Mouse (Mus musculus) embryonic facial prominence, embryonic 11.5 days (tissue): ENCODE measurements around the gene Rab8b. TPM values are rescaled to one million over a fixed set of nuclear protein-coding genes. Genes with fewer than 3 reads are reported as not detected.
"Not testable (repeated sequence)": the region's sequence is repeated elsewhere in the genome, so short reads cannot be mapped to it uniquely, and the experiment has no call there.

Experiments
- ATAC-seq: fragments of 200-750 bp; cut with Nextera tagmentation; replicated peaks from 2 replicates; pipeline ENCODE4 v1.8.0; 2017; ENCODE audit warnings: low read depth; ENCODE audit not compliant: insufficient number of reproducible peaks, low FRiP score, low TSS enrichment
- DNase-seq: peaks from one replicate; pipeline ENCODE4 v3.0.0-alpha.2; 2015; ENCODE audit warnings: low spot score
- H3K27ac ChIP-seq: fragments of 300-500 bp; sonication (generic); replicated peaks from 2 replicates; pipeline ENCODE4 v1.5.1; 2014; ENCODE audit warnings: mild to moderate bottlenecking, low read depth, low read length, control low read depth
- H3K27me3 ChIP-seq: fragments of 300-500 bp; sonication (generic); 2 replicates; pipeline ENCODE4 v1.6.1; 2014; ENCODE audit warnings: mild to moderate bottlenecking, low read length, moderate library complexity, mixed read lengths; ENCODE audit not compliant: control insufficient read depth, insufficient read depth
- H3K36me3 ChIP-seq: fragments of 300-500 bp; sonication (generic); replicated peaks from 2 replicates; pipeline ENCODE4 v1.6.1; 2014; ENCODE audit warnings: low read depth, mild to moderate bottlenecking, low read length, moderate library complexity, mixed read lengths; ENCODE audit not compliant: control insufficient read depth, insufficient read depth
- H3K4me1 ChIP-seq: fragments of 300-500 bp; sonication (generic); 2 replicates; pipeline ENCODE4 v1.6.1; 2014; ENCODE audit warnings: low read length, mixed read lengths; ENCODE audit not compliant: control insufficient read depth, insufficient read depth
- H3K4me2 ChIP-seq: fragments of 300-500 bp; sonication (generic); 2 replicates; pipeline ENCODE4 v1.6.1; 2014; ENCODE audit warnings: low read depth, mild to moderate bottlenecking, control low read depth, low read length, moderate library complexity
- H3K4me3 ChIP-seq: fragments of 300-500 bp; sonication (generic); 2 replicates; pipeline ENCODE4 v1.5.1; 2014; ENCODE audit warnings: low read depth, low read length, control low read depth
- H3K9ac ChIP-seq: fragments of 300-500 bp; sonication (generic); replicated peaks from 2 replicates; pipeline ENCODE4 v1.6.1; 2014; ENCODE audit warnings: mild to moderate bottlenecking, control low read depth, low read length
- H3K9me3 ChIP-seq: fragments of 300-500 bp; sonication (generic); replicated peaks from 2 replicates; pipeline ENCODE4 v1.6.1; 2016; ENCODE audit warnings: mild to moderate bottlenecking, low read length, inconsistent platforms, mixed read lengths; ENCODE audit not compliant: control insufficient read depth
- WGBS: fragments of 180-500 bp; shearing (Covaris S2); extraction: QIAGEN DNeasy Blood & Tissue Kit; methylation state at CpG from one replicate; pipeline ENCODE4 v1.1.7; 2014; 5-methylcytosine and 5-hydroxymethylcytosine counted together
- polyA plus RNA-seq: library from polyadenylated mRNA; unstranded; fragments of >200 nt; fragmentation: Nextera tagmentation; extraction: Ambion mirVana; gene quantifications from 2 replicates; pipeline ENCODE4 v1.2.1, GENCODE M21; 2014

Rab8b gene
- polyA plus RNA-seq, 1 experiment from 2014 or later = 18.8 TPM

DNA sequence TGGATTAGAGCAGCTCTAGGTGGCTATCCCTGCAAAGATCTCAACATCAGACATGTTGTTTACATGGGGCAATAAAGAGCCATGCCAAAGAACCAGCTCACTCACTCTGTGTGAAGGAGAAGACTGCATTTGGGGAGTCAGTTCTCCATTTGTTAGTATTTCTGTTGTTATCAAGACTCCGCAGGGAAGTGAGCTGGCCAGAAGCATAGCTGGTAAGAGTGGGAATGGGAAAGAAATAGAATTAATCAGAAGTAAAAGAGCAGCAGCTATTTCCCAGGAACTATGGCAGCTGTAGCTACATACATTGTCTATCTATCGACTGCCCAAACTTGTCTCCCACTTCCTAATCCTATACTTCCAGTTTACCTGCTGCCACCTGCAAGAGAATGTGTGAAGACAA is 38.7 kb downstream of the Rab8b start:
- Histone ChIP-seq H3K4me1 (peaks cover 4% of the 10 kb centered on the region; the same call in 1 of the 2 replicates), H3K4me2 (no peak overlapping the region), H3K4me3 (no peak overlapping the region), H3K27me3 (no peaks in the 10 kb centered on the region), H3K9ac (no peak overlapping the region), H3K36me3 (no peaks in the 10 kb centered on the region), H3K27ac (no peak overlapping the region), H3K9me3 (no peaks in the 10 kb centered on the region)
- WGBS = 95% methylated on average over 2 of the region's 2 CpGs
- ATAC-seq (no peak), DNase-seq (no peak)

DNA sequence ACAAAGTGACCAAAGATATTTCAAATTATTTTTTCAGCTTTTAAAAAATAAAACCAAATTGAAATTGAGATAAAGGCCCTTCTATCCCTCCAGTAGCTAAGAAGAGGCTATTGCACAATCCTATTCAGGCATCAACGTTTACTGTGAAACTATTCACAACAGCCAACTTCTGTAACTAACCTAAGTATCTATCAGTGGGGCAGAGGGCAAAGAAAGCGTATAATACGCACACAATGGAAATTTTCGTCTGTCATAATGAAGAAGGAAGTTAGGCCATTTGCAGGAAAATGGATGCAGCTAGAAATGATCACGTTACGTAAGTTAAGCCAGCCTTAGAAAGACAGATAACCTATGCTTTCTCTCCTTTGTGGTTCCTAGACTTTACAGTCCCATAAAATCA is 40.0 kb downstream of the Rab8b start:
- DNase-seq (no peak), ATAC-seq (no peak)
- peaks cover 4% of the 10 kb centered on the region; the same call in 1 of the 2 replicates for H3K4me1 ChIP-seq
- H3K4me3 ChIP-seq = no peak overlapping the region
- H3K27ac ChIP-seq = no peak overlapping the region
- no peaks in the 10 kb centered on the region for H3K36me3 ChIP-seq
- H3K4me2 ChIP-seq = no peak overlapping the region
- 83% methylated on average over 6 of the region's 6 CpGs for WGBS
- H3K27me3 ChIP-seq = no peaks in the 10 kb centered on the region
- H3K9me3 ChIP-seq = no peaks in the 10 kb centered on the region
- no peak overlapping the region for H3K9ac ChIP-seq

DNA sequence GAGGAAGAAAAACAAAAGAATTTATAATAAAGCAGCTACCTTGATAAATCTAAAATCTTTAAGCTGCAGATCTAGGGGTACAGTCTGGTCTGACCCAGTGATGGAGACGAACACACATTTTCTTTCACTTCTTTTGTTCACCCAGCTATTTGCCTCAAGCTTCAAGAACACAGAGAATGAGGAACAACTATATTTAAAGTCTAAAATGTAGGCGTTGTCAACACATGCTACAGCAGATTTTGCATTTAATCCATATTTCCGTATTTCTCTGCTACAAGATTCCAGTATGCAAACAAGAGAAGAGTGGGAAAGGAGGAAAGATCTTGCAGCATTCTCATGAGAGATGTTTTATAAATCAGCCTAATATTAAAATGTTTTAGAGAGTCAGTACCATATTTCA is 40.6 kb downstream of the Rab8b start:
- H3K4me1 ChIP-seq = peaks cover 4% of the 10 kb centered on the region; the same call in 1 of the 2 replicates
- H3K27me3 ChIP-seq = no peaks in the 10 kb centered on the region
- DNase-seq = no peak
- WGBS = 92% methylated on average over 3 of the region's 3 CpGs
- no peaks in the 10 kb centered on the region for H3K36me3 ChIP-seq
- H3K27ac ChIP-seq = no peak overlapping the region
- no peak overlapping the region for H3K4me2 ChIP-seq
- no peak overlapping the region for H3K9ac ChIP-seq
- no peak overlapping the region for H3K4me3 ChIP-seq
- ATAC-seq = no peak
- H3K9me3 ChIP-seq = no peaks in the 10 kb centered on the region

DNA sequence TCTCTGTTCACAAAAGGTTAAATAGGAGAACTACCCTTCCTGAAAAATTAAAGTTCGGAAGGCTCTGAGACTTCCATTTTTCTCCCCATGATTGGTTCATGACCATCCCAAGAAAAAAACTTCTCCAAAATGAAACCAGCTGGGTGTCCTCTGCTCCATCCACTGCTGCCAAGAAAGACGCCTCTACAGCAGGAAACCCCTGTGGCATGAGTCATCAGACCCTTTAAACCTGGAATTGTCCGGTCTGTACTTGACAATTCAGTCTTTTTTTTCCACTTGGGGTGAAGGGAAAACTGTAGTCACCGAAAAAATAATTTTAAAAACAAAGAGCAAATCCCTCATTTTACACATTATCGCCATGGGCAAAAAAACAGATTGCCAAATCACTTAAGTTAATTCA is 42.9 kb downstream of the Rab8b start:
- Histone ChIP-seq H3K9ac (no peak overlapping the region), H3K9me3 (no peaks in the 10 kb centered on the region), H3K4me3 (no peak overlapping the region), H3K27ac (no peak overlapping the region), H3K36me3 (no peaks in the 10 kb centered on the region), H3K4me2 (no peak overlapping the region), H3K4me1 (no peaks in the 10 kb centered on the region), H3K27me3 (no peaks in the 10 kb centered on the region)
- ATAC-seq = no peak
- no peak for DNase-seq
- WGBS = 76% methylated on average over 5 of the region's 5 CpGs

DNA sequence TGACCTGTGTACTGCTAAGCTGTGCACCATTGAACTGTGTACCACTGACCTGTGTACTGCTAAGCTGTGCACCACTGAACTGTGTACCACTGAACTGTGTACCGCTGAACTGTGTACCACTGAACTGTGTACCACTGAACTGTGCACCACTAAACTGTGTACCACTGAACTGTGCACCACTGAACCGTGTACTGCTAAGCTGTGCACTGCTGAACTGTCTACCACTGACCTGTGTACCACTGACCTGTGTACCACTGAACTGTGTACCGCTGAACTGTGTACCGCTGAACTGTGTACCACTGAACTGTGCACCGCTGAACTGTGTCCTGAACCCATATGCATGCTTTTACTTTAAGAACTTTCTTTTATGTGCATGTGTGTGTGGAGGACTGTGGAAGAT is 45.2 kb downstream of the Rab8b start:
- WGBS = 94% methylated on average over 5 of the region's 5 CpGs
- no peak overlapping the region for H3K27ac ChIP-seq
- no peaks in the 10 kb centered on the region for H3K9me3 ChIP-seq
- ATAC-seq = no peak
- no peak for DNase-seq
- no peaks in the 10 kb centered on the region for H3K27me3 ChIP-seq
- H3K4me3 ChIP-seq = no peak overlapping the region
- H3K4me1 ChIP-seq = no peaks in the 10 kb centered on the region
- H3K9ac ChIP-seq = no peak overlapping the region
- H3K36me3 ChIP-seq = no peaks in the 10 kb centered on the region
- no peak overlapping the region for H3K4me2 ChIP-seq

DNA sequence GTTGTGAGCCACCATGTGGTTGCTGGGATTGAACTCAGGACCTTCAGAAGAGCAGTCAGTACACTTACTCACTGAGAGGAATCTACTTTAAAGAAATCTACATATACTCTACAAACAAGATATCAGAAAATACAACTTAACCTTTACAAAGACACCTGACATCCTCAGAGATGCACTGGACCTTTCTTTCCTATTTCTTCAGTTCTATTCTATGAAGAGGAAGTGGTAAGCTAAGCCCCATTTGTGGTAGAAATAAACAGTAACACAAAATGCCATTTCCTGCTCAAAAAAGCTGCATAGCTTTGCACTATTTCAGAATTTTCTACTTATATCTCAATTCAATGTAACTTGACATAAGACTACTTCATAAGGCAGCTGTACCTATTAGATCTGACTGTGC is 46.0 kb downstream of the Rab8b start:
- H3K36me3 ChIP-seq = no peaks in the 10 kb centered on the region
- no peak for ATAC-seq
- H3K4me1 ChIP-seq = no peaks in the 10 kb centered on the region
- no peak overlapping the region for H3K4me3 ChIP-seq
- H3K4me2 ChIP-seq = no peak overlapping the region
- H3K27ac ChIP-seq = no peak overlapping the region
- DNase-seq = no peak
- no peak overlapping the region for H3K9ac ChIP-seq
- no peaks in the 10 kb centered on the region for H3K27me3 ChIP-seq
- H3K9me3 ChIP-seq = no peaks in the 10 kb centered on the region

DNA sequence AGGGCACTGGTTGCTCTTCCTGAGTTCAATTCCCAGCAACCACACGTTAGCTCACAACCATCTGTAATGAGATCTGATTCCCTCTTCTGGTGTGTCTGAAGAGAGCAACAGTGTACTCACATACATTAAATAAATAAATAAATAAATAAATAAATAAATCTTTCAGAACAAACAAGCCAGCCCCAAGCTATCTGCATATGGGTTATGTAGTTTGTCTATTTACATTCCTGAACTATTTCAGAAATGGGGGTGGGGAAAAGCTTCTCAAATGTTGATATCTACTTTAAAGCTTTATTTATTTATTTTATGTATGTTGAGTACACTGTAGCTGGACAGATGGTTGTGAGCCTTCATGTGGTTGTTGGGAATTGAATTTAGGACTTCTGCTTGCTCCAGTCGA is 46.5 kb downstream of the Rab8b start:
- not testable (repeated sequence) for H3K9ac ChIP-seq, H3K9me3 ChIP-seq, H3K36me3 ChIP-seq, H3K27ac ChIP-seq, H3K4me3 ChIP-seq, DNase-seq, H3K27me3 ChIP-seq, ATAC-seq, H3K4me1 ChIP-seq, H3K4me2 ChIP-seq
- WGBS = 83% methylated on average over 2 of the region's 2 CpGs

DNA sequence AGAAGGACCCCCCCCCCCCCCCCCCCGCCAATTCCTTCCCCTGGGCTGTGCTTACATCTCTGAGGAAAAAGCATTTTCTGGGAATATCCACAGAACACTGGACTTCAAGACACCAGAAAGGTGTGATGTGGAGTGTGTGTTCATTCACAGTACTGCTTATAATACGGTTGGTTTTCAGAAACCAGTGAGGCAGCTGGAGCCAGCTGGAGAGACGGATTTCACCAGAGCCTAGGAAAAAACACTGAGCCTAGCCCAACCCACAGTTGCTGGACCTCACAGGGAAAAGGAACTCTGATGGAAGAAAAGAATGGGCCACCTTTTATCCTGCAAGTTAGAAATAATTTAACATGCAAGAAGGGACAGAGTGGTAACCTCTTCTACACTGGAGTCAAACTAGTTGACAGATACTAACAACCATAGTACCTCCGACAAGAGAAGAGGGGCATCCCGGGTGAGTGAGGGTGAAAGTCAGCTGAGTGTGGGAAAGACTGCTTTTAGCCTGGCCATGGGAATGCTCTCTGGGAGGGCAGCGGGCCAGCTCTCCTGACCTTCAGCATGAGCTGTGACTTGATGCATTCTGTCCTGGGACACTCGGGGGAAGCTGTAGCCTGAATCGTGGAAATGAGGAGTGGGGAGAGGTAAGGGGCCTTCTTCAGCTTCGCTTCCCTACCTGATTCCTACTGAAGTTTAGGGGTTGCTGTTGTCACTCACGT is 47.3 kb downstream of the Rab8b start:
- Histone ChIP-seq H3K4me3 (no peak overlapping the region), H3K36me3 (no peaks in the 10 kb centered on the region), H3K27ac (no peak overlapping the region), H3K4me1 (no peaks in the 10 kb centered on the region), H3K4me2 (no peak overlapping the region), H3K27me3 (no peaks in the 10 kb centered on the region), H3K9ac (no peak overlapping the region), H3K9me3 (no peaks in the 10 kb centered on the region)
- ATAC-seq (no peak), DNase-seq (no peak)
- 80% methylated on average over 10 of the region's 10 CpGs for WGBS
